Mouse (Mus musculus): ENCODE measurements around the gene Ccdc130.

DNA sequence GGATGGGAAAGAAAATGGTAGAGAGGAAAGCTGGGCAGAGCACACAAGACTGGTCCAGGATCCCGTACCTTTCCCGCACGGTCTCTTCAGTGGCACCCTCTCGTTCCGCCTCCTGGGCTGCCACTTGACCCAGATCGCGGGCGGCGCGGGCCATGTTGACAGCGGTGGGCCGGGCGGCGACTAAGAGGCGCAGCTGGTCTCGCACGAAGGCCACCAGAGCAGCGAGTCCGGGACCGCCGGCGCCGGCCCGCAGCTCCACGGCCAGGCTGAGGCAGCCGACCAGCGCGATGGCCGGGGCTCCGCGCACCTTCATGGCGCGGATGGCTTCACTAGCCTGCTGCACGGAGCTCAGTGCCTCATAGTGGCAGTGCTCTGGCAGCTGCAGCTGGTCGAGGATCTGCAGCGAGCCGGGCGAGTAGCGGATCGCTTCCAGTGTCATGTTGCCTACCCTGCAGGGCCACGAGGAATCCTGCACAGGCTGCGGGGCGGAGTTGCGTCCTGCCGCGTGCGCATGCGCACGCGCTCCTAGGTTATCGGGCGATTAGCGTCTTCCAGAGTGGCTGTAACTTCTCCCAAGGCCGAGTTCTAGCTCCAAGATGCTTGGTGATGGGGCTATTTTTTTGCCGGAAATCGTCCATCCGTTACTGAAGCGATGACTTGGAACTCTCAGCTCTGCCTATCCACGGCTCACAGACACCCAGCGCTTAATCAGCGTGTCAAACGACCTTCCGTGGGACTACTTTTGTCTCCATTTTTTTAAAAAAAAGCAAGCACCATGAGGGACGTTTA, 13.2 kb downstream of the Ccdc130 start, which contains the start of gene Mri1:
- TF ChIP-seq CTCF (IDR thresholded peaks at IDR 0.05; ENCODE audit: low read depth, low read length) (no peak), POLR2A (IDR thresholded peaks at IDR 0.05; ENCODE audit: borderline replicate concordance, low read depth, low read length) (no peak)
